ENCODE assay signal across 10 mouse cellular contexts in genomic region chr2:121501550-121501949, GRCm38 (mm10). TPM values are rescaled to one million over a fixed set of nuclear protein-coding genes. Genes with fewer than 3 reads are reported as not detected.
DNase-seq lines count a peak whose midpoint lies in the region; ATAC-seq and TF ChIP-seq lines count a peak whose summit lies in the region.
"Not testable (repeated sequence)": the region's sequence is repeated elsewhere in the genome, so short reads cannot be mapped to it uniquely, and the experiment has no call there.
"Had no signal": no experiment of that assay in that cellular context is flagged by ENCODE, and none has a peak within 500 bp of the region (broad histone marks: within the 10 kb centered on the region; RNA-seq: fewer than 3 reads in every experiment).

No protein-coding gene starts in this region.

- TF ChIP-seq EP300 in stomach, postnatal 0 days (optimal IDR thresholded peaks at IDR 0.05): not testable (repeated sequence)

- not testable (repeated sequence) for H3K4me2 ChIP-seq in forebrain, postnatal 0 days (ENCODE audit: low read depth); stomach, postnatal 0 days (replicated peaks; ENCODE audit: low read depth)

- not testable (repeated sequence) for H3K4me3 ChIP-seq in forebrain, postnatal 0 days (ENCODE audit: low read depth, low read length); stomach, postnatal 0 days (ENCODE audit: low read depth, low read length)

- not testable (repeated sequence) for TF ChIP-seq CTCF in forebrain, postnatal 0 days (IDR thresholded peaks at IDR 0.05; ENCODE audit: low read depth); stomach, postnatal 0 days (IDR thresholded peaks at IDR 0.05; ENCODE audit: low read depth)

- not testable (repeated sequence) for H3K27ac ChIP-seq in forebrain, postnatal 0 days (ENCODE audit: low read depth, low read length); stomach, postnatal 0 days (replicated peaks)

- DNase-seq in forebrain, postnatal 0 days; stomach, postnatal 0 days (ENCODE audit: low spot score): not testable (repeated sequence)
- DNase-seq in heart, adult 11 months: peak; percentile 25

- not testable (repeated sequence) for H3K36me3 ChIP-seq in forebrain, postnatal 0 days (ENCODE audit: insufficient read depth); stomach, postnatal 0 days (ENCODE audit: control insufficient read depth, insufficient read depth, low read length)

- H3K9me3 ChIP-seq in forebrain, postnatal 0 days (ENCODE audit: low read length); stomach, postnatal 0 days (ENCODE audit: control insufficient read depth, low read length): not testable (repeated sequence)

- 100% methylated on average over 2 of the region's 6 CpGs for WGBS in forebrain, postnatal 0 days
- 17% methylated on average over 2 of the region's 6 CpGs for WGBS in stomach, postnatal 0 days

- H3K27me3 ChIP-seq in forebrain, postnatal 0 days (ENCODE audit: insufficient read depth, low read length); stomach, postnatal 0 days (ENCODE audit: control insufficient read depth, insufficient read depth, low read length): not testable (repeated sequence)

- peak; percentile 55 for ATAC-seq in common myeloid progenitor, adult 5-6 weeks (replicated peaks; ENCODE audit: low read depth, poor library complexity, severe bottlenecking)
- ATAC-seq in forebrain, postnatal 0 days: 0 out of 2 replicates have a peak, but pooled peaks have one; percentile 36
- peak; percentile 35 for ATAC-seq in inflammation-experienced regulatory T-cells, adult 6 months
- peak; percentile 49 for ATAC-seq in megakaryocyte, adult 5-6 weeks (ENCODE audit: poor library complexity, severe bottlenecking)
- peak; percentile 51 for ATAC-seq in megakaryocyte-erythroid progenitor cell, adult 5-6 weeks (replicated peaks; ENCODE audit: low FRiP score, low TSS enrichment, poor library complexity, severe bottlenecking)
- 0 out of 2 replicates have a peak, but pooled peaks have one; percentile 51 for ATAC-seq in stomach, postnatal 0 days (ENCODE audit: low FRiP score, low TSS enrichment)

- not testable (repeated sequence) for H3K9ac ChIP-seq in forebrain, postnatal 0 days; stomach, postnatal 0 days (ENCODE audit: low read length)

- not testable (repeated sequence) for H3K4me1 ChIP-seq in forebrain, postnatal 0 days (ENCODE audit: insufficient read depth); stomach, postnatal 0 days (replicated peaks; ENCODE audit: control insufficient read depth, insufficient read depth)

RNA-seq across cellular contexts. Expression of gene Mfap1a, which starts 4.9 kb away (rescaled TPM):
- total RNA-seq in common myeloid progenitor, adult 5-6 weeks (2017): 34.0 and 34.7 TPM in 2 replicates
- 16.1 and 25.7 TPM in 2 replicates for total RNA-seq in forebrain, postnatal 0 days (2014; rRNA removed)
- 12.8 and 20.4 TPM in 2 replicates for polyA plus RNA-seq in forebrain, postnatal 0 days (2015; fragmentation: Nextera tagmentation; extraction: Ambion mirVana)
- polyA plus RNA-seq in inflammation-experienced regulatory T-cells, adult 6 months (2017; shearing (Covaris generic)): 10 to 100 TPM; 28.4 to 44.2 (median 39.2) TPM
- 22.1 and 24.2 TPM in 2 replicates for total RNA-seq in megakaryocyte, adult 5-6 weeks (2015)
- 42.7 and 47.2 TPM in 2 replicates for total RNA-seq in megakaryocyte, adult 5-6 weeks (2017)
- total RNA-seq in megakaryocyte-erythroid progenitor cell, adult 5-6 weeks (2014; fragmentation: Nextera tagmentation): 18.6 and 26.6 TPM in 2 replicates
- 34.0 and 45.9 TPM in 2 replicates for total RNA-seq in megakaryocyte-erythroid progenitor cell, adult 5-6 weeks (2017)
- polyA plus RNA-seq in stomach, postnatal 0 days (2015; fragmentation: Nextera tagmentation; extraction: Ambion mirVana): 11.5 and 12.2 TPM in 2 replicates

RNA-seq across cellular contexts. Expression of gene Wdr76, which starts 5.0 kb away (rescaled TPM):
- 38.6 and 42.9 TPM in 2 replicates for total RNA-seq in common myeloid progenitor, adult 5-6 weeks (2017)
- total RNA-seq in forebrain, postnatal 0 days (2014; rRNA removed): 4.7 and 5.1 TPM in 2 replicates
- polyA plus RNA-seq in forebrain, postnatal 0 days (2015; fragmentation: Nextera tagmentation; extraction: Ambion mirVana): 0.88 and 1.5 TPM in 2 replicates
- 10 to 100 TPM in 2 of 3 experiments, 1 to 10 TPM in 1; 9.3 to 17.5 (median 16.5) TPM for polyA plus RNA-seq in inflammation-experienced regulatory T-cells, adult 6 months (2017; shearing (Covaris generic))
- 25.7 and 34.4 TPM in 2 replicates for total RNA-seq in megakaryocyte, adult 5-6 weeks (2015)
- 34.5 and 35.6 TPM in 2 replicates for total RNA-seq in megakaryocyte, adult 5-6 weeks (2017)
- 37.9 and 52.7 TPM in 2 replicates for total RNA-seq in megakaryocyte-erythroid progenitor cell, adult 5-6 weeks (2014; fragmentation: Nextera tagmentation)
- 41.7 and 55.8 TPM in 2 replicates for total RNA-seq in megakaryocyte-erythroid progenitor cell, adult 5-6 weeks (2017)
- polyA plus RNA-seq in stomach, postnatal 0 days (2015; fragmentation: Nextera tagmentation; extraction: Ambion mirVana): 2.4 and 3.4 TPM in 2 replicates

RNA-seq across cellular contexts. Expression of gene Mfap1b, which starts 27.7 kb away (rescaled TPM):
- total RNA-seq in common myeloid progenitor, adult 5-6 weeks (2017): 51.2 and 61.1 TPM in 2 replicates
- 34.5 and 36.4 TPM in 2 replicates for total RNA-seq in forebrain, postnatal 0 days (2014; rRNA removed)
- 44.6 and 58.4 TPM in 2 replicates for polyA plus RNA-seq in forebrain, postnatal 0 days (2015; fragmentation: Nextera tagmentation; extraction: Ambion mirVana)
- polyA plus RNA-seq in inflammation-experienced regulatory T-cells, adult 6 months (2017; shearing (Covaris generic)): 100 to 1,000 TPM in 1 of 3 experiments, 10 to 100 TPM in 2; 80.6 to 133 (median 99.1) TPM
- total RNA-seq in megakaryocyte, adult 5-6 weeks (2015): 39.0 and 40.4 TPM in 2 replicates
- total RNA-seq in megakaryocyte, adult 5-6 weeks (2017): 42.2 and 48.4 TPM in 2 replicates
- 19.7 and 20.2 TPM in 2 replicates for total RNA-seq in megakaryocyte-erythroid progenitor cell, adult 5-6 weeks (2014; fragmentation: Nextera tagmentation)
- total RNA-seq in megakaryocyte-erythroid progenitor cell, adult 5-6 weeks (2017): 50.0 and 51.3 TPM in 2 replicates
- 25.2 and 27.6 TPM in 2 replicates for polyA plus RNA-seq in stomach, postnatal 0 days (2015; fragmentation: Nextera tagmentation; extraction: Ambion mirVana)

RNA-seq across cellular contexts. Expression of gene Serinc4, which starts 45.0 kb away (rescaled TPM):
- 1.4 and 1.8 TPM in 2 replicates for total RNA-seq in common myeloid progenitor, adult 5-6 weeks (2017)
- 3.1 and 6.2 TPM in 2 replicates for total RNA-seq in forebrain, postnatal 0 days (2014; rRNA removed)
- polyA plus RNA-seq in forebrain, postnatal 0 days (2015; fragmentation: Nextera tagmentation; extraction: Ambion mirVana): 1.2 and 1.8 TPM in 2 replicates
- under 1 TPM in 1 of 3 experiments, not detected in 2; 0.62 TPM for polyA plus RNA-seq in inflammation-experienced regulatory T-cells, adult 6 months (2017; shearing (Covaris generic))
- total RNA-seq in megakaryocyte, adult 5-6 weeks (2015): not detected in 2 replicates
- 0.22 TPM in 1 of 2 replicates, not detected in the other for total RNA-seq in megakaryocyte, adult 5-6 weeks (2017)
- total RNA-seq in megakaryocyte-erythroid progenitor cell, adult 5-6 weeks (2014; fragmentation: Nextera tagmentation): not detected in 2 replicates
- 1.4 TPM in 1 of 2 replicates, not detected in the other for total RNA-seq in megakaryocyte-erythroid progenitor cell, adult 5-6 weeks (2017)
- 0.11 and 0.16 TPM in 2 replicates for polyA plus RNA-seq in stomach, postnatal 0 days (2015; fragmentation: Nextera tagmentation; extraction: Ambion mirVana)
- total RNA-seq: adrenal gland, postnatal 14 days had no signal
- polyA plus RNA-seq: activated CD4-positive, CD25-positive, alpha-beta regulatory T cell, adult 4 months; G1E had no signal

RNA-seq across cellular contexts. Expression of gene Hypk, which starts 48.5 kb away (rescaled TPM):
- 76.4 and 129 TPM in 2 replicates for total RNA-seq in common myeloid progenitor, adult 5-6 weeks (2017)
- 16.8 and 22.0 TPM in 2 replicates for total RNA-seq in forebrain, postnatal 0 days (2014; rRNA removed)
- polyA plus RNA-seq in forebrain, postnatal 0 days (2015; fragmentation: Nextera tagmentation; extraction: Ambion mirVana): 114 and 121 TPM in 2 replicates
- polyA plus RNA-seq in inflammation-experienced regulatory T-cells, adult 6 months (2017; shearing (Covaris generic)): 100 to 1,000 TPM; 130 to 261 (median 152) TPM
- 68.9 and 78.0 TPM in 2 replicates for total RNA-seq in megakaryocyte, adult 5-6 weeks (2015)
- 58.5 and 73.2 TPM in 2 replicates for total RNA-seq in megakaryocyte, adult 5-6 weeks (2017)
- 154 and 217 TPM in 2 replicates for total RNA-seq in megakaryocyte-erythroid progenitor cell, adult 5-6 weeks (2014; fragmentation: Nextera tagmentation)
- total RNA-seq in megakaryocyte-erythroid progenitor cell, adult 5-6 weeks (2017): 184 and 205 TPM in 2 replicates
- 75.9 and 82.4 TPM in 2 replicates for polyA plus RNA-seq in stomach, postnatal 0 days (2015; fragmentation: Nextera tagmentation; extraction: Ambion mirVana)
